ENCODE assay signal across 12 mouse cellular contexts in genomic region chr19:55886536-55886935, GRCm38 (mm10).
"Had no signal": no experiment of that assay in that cellular context is flagged by ENCODE, and none has a peak within 500 bp of the region (broad histone marks: within the 10 kb centered on the region; RNA-seq: fewer than 3 reads in every experiment).

No protein-coding gene starts in this region.

- H3K27me3 ChIP-seq: stomach, embryonic 15.5 days had no signal

- H3K4me3 ChIP-seq: limb, embryonic 10.5 days; liver, embryonic 15.5 days; stomach, embryonic 15.5 days had no signal

- DNase-seq: kidney, adult 11 months; kidney, postnatal 10 days; lung, adult 2 months; lung, postnatal 36 days; right cerebral cortex, postnatal 14 days; thymus, adult 2 months; thymus, postnatal 25 days had no signal

- H3K36me3 ChIP-seq: liver, embryonic 15.5 days; stomach, embryonic 15.5 days had no signal

- H3K9ac ChIP-seq: liver, embryonic 15.5 days; stomach, embryonic 15.5 days had no signal

- H3K27ac ChIP-seq: limb, embryonic 10.5 days; liver, embryonic 15.5 days; stomach, embryonic 15.5 days had no signal

- H3K4me1 ChIP-seq: liver, embryonic 15.5 days; stomach, embryonic 15.5 days had no signal

- H3K9me3 ChIP-seq: limb, embryonic 10.5 days; liver, embryonic 15.5 days; stomach, embryonic 15.5 days had no signal

- ATAC-seq: lung, postnatal 0 days had no signal

- H3K4me2 ChIP-seq: liver, embryonic 11.5 days; liver, embryonic 15.5 days; stomach, embryonic 15.5 days had no signal
